Mouse (Mus musculus) MEL (cell line): ENCODE measurements around the gene Golga3. TPM values are rescaled to one million over a fixed set of nuclear protein-coding genes. Genes with fewer than 3 reads are reported as not detected.
A peak's percentile ranks its signal among the peaks of the same experiment; 100 is the strongest.

Experiments
- DNase-seq: peaks from one replicate; pipeline ENCODE4 v3.0.0; 2011; ENCODE audit warnings: low read depth, low spot score
- H3K27ac ChIP-seq: 2 replicates; pipeline ENCODE4 v1.5.1; 2012; ENCODE audit warnings: low read depth, mild to moderate bottlenecking, control low read depth, low read length, moderate library complexity; ENCODE audit not compliant: control insufficient read depth
- H3K27me3 ChIP-seq, 2 experiments: fragments of 150-350 bp in 1 of 2; sonication (generic) in 1 of 2; 2 replicates each; pipeline ENCODE4 v1.6.1; 2012; ENCODE audit warnings: low read length in 2 of 2, mild to moderate bottlenecking in 2 of 2, improper control_type of control experiment in 1 of 2, moderate library complexity in 1 of 2; ENCODE audit not compliant: insufficient read depth in 2 of 2, control insufficient read depth in 1 of 2
- H3K36me3 ChIP-seq, 2 experiments: 2 replicates each; pipeline ENCODE4 v1.6.1; 2012 to 2014; ENCODE audit warnings: low read length in 2 of 2, improper control_type of control experiment in 1 of 2, inconsistent platforms in 1 of 2, mild to moderate bottlenecking in 1 of 2; ENCODE audit not compliant: insufficient read depth in 2 of 2, control insufficient read depth in 1 of 2
- H3K4me1 ChIP-seq, 2 experiments: fragments of 150-350 bp in 1 of 2; sonication (generic) in 1 of 2; 2 replicates each; pipeline ENCODE4 v1.6.1; 2012; ENCODE audit warnings: low read length in 2 of 2, improper control_type of control experiment in 1 of 2, mild to moderate bottlenecking in 1 of 2; ENCODE audit not compliant: insufficient read depth in 2 of 2, control insufficient read depth in 1 of 2
- H3K4me3 ChIP-seq, 2 experiments: fragments of 150-350 bp in 1 of 2; sonication (generic) in 1 of 2; 2 replicates each; pipeline ENCODE4 v1.5.1; 2012; ENCODE audit warnings: low read depth in 2 of 2, low read length in 2 of 2, mild to moderate bottlenecking in 2 of 2, moderate library complexity in 2 of 2, control low read depth in 1 of 2, improper control_type of control experiment in 1 of 2; ENCODE audit not compliant: control insufficient read depth in 1 of 2, insufficient read depth in 1 of 2
- H3K79me2 ChIP-seq: 2 replicates; pipeline ENCODE4 v1.6.1; 2012; ENCODE audit warnings: mild to moderate bottlenecking, low read length, moderate library complexity; ENCODE audit not compliant: control insufficient read depth, poor library complexity, insufficient read depth
- H3K9ac ChIP-seq: 2 replicates; pipeline ENCODE4 v1.6.1; 2012; ENCODE audit warnings: low read depth, mild to moderate bottlenecking, control low read depth, low read length, moderate library complexity; ENCODE audit not compliant: control insufficient read depth, poor library complexity, severe bottlenecking
- H3K9me3 ChIP-seq: fragments of 150-350 bp; sonication (generic); replicated peaks from 2 replicates; pipeline ENCODE4 v1.6.1; 2012; ENCODE audit warnings: mild to moderate bottlenecking, low read length, improper control_type of control experiment, moderate library complexity; ENCODE audit not compliant: insufficient read depth
- BHLHE40 ChIP-seq: IDR thresholded peaks from 2 replicates; pipeline ENCODE4 v1.6.1; 2012; ENCODE audit warnings: low read depth, mild to moderate bottlenecking, inconsistent platforms, low read length, improper control_type of control experiment, borderline replicate concordance
- ELF1 ChIP-seq: IDR thresholded peaks from 2 replicates; pipeline ENCODE4 v1.6.1; 2014; ENCODE audit warnings: low read depth, mild to moderate bottlenecking, inconsistent platforms, low read length, improper control_type of control experiment, moderate library complexity
- GABPA ChIP-seq: IDR thresholded peaks from 2 replicates; pipeline ENCODE4 v1.6.1; 2012; ENCODE audit warnings: low read depth, mild to moderate bottlenecking, inconsistent platforms, low read length, improper control_type of control experiment, moderate library complexity
- HCFC1 ChIP-seq: IDR thresholded peaks from 2 replicates; pipeline ENCODE4 v1.6.1; 2012; ENCODE audit warnings: low read depth, mild to moderate bottlenecking, inconsistent platforms, low read length, improper control_type of control experiment, moderate library complexity
- KAT2A ChIP-seq: conservative IDR thresholded peaks from 2 replicates; pipeline ENCODE4 v1.6.1; 2012; ENCODE audit warnings: low read depth, low read length, improper control_type of control experiment, inconsistent platforms
- MAZ ChIP-seq: IDR thresholded peaks from 2 replicates; pipeline ENCODE4 v1.6.1; 2012; ENCODE audit warnings: low read depth, mild to moderate bottlenecking, inconsistent platforms, low read length, improper control_type of control experiment
- NRF1 ChIP-seq: IDR thresholded peaks from 2 replicates; pipeline ENCODE4 v1.6.1; 2014; ENCODE audit warnings: low read depth, mild to moderate bottlenecking, inconsistent platforms, low read length, improper control_type of control experiment, moderate library complexity; ENCODE audit not compliant: poor library complexity, insufficient read depth, severe bottlenecking
- POLR2A ChIP-seq, 2 experiments: IDR thresholded peaks; 2 replicates each; pipeline ENCODE4 v1.6.1; 2011 to 2012; ENCODE audit warnings: low read length in 2 of 2, mild to moderate bottlenecking in 2 of 2, control low read depth in 1 of 2, improper control_type of control experiment in 1 of 2, low read depth in 1 of 2, moderate library complexity in 1 of 2; ENCODE audit not compliant: control insufficient read depth in 1 of 2, insufficient read depth in 1 of 2, poor library complexity in 1 of 2
- POLR2AphosphoS2 ChIP-seq: IDR thresholded peaks from 2 replicates; pipeline ENCODE4 v1.6.1; 2011; ENCODE audit warnings: low read length, improper control_type of control experiment
- POLR2AphosphoS5 ChIP-seq: IDR thresholded peaks from 2 replicates; pipeline ENCODE4 v1.6.1; 2012; ENCODE audit warnings: low read depth, borderline replicate concordance, mild to moderate bottlenecking, inconsistent platforms, low read length, moderate library complexity, mixed read lengths
- RCOR1 ChIP-seq: IDR thresholded peaks from 2 replicates; pipeline ENCODE4 v1.6.1; 2012; ENCODE audit warnings: low read depth, mild to moderate bottlenecking, inconsistent platforms, low read length, improper control_type of control experiment
- SIN3A ChIP-seq: IDR thresholded peaks from 2 replicates; pipeline ENCODE4 v1.6.1; 2012; ENCODE audit warnings: low read length, improper control_type of control experiment, inconsistent platforms
- TCF12 ChIP-seq: IDR thresholded peaks from 2 replicates; pipeline ENCODE4 v1.6.1; 2014; ENCODE audit warnings: low read depth, mild to moderate bottlenecking, inconsistent platforms, low read length, improper control_type of control experiment, moderate library complexity
- USF2 ChIP-seq, 2 experiments: IDR thresholded peaks; 2 replicates each; pipeline ENCODE4 v1.6.1; 2011 to 2012; ENCODE audit warnings: improper control_type of control experiment in 2 of 2, low read length in 2 of 2, borderline replicate concordance in 1 of 2, inconsistent platforms in 1 of 2, low read depth in 1 of 2, mild to moderate bottlenecking in 1 of 2; ENCODE audit not compliant: insufficient read depth in 1 of 2
- polyA plus RNA-seq, 2 experiments: library from polyadenylated mRNA; stranded (reverse) in 1 of 2; unstranded in 1 of 2; fragments of >175 nt in 1 of 2; fragments of >200 nt in 1 of 2; gene quantifications; 2 replicates each; pipeline versions ENCODE4 v1.2.1 to v1.2.4; 2012; ENCODE audit warnings: low replicate concordance in 2 of 2, low read depth in 1 of 2; ENCODE audit not compliant: insufficient read length in 2 of 2, insufficient read depth in 1 of 2, missing spikeins in 1 of 2
- total RNA-seq: library from RNA; depleted of rRNA; stranded (reverse); fragments of 300-350 nt; gene quantifications from 2 replicates; pipeline ENCODE4 v1.2.3, GENCODE M21; 2012

The Golga3 gene
- total and polyA plus RNA-seq, 3 experiments: 17.4 to 80.3 (median 21.7) TPM

DNA sequence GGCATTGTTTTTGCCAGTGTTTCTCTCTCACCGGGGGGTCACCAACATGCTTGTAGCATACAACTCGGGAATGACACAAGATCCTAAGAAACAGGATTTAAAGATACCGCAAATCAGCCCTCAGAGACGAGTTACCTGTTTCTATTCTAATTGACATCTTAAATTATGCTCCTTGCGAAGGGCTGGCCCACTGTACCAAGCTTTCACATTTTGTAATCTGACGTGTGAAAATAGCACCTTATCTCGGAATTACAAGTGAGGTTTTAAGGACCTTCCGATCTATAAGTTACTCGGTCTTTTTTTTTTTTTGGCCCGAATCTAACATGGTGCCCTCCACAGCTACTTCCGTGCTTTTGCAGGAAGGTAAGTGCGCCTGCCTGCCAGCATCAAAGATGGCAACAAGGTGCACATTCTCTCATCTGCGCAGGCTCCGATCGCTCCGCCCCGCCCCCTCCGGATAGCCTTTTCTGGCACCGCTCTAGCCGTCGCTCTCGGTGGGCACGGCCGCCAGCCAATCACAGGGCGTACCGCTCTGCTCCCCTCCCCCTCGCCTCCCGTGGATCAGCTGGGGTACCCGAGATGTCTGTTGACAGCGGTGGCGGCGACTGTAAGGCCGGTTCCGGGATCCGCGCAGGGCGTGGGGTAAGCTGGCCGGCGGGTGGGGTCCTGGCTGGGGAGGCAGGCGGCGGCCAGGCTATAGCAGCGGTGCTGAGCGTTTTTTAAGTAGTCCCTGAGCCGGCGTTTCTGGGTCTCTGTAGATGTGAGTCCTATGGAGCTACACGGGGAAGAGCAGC is 41.0 kb upstream of the Golga3 start, which contains the start of gene Chfr (continued):
- peak; percentile 81; the same call in 1 of the 2 replicates for TF ChIP-seq KAT2A
- TF ChIP-seq SIN3A: peak; percentile 98
- TF ChIP-seq ELF1: peak; percentile 95
- no peak for TF ChIP-seq USF2 (IDR thresholded peaks at IDR 0.05; ENCODE audit: borderline replicate concordance in 1 of 2, insufficient read depth in 1 of 2, low read depth in 1 of 2, low read length in 2 of 2)
- TF ChIP-seq, all 39 proteins: peak for 20

DNA sequence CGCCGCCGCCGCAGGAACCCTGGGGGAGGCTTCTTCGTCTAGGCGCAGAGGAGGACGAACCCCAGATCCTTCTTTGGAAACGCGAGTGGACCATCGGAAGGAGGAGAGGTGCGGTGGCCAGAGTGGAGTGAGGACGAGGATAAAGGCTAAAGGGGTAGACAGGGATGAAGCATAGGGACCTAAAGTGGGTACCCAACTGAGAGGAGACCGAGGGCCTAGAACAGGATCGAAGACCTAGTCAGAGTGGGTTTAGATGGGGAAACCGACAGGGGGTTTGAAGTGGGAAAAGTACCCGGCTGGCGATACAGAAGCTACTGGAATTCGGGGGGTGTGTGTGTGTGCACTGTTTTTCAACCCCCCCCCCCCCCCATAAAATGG is 40.4 kb upstream of the Golga3 start:
- H3K36me3 ChIP-seq: peaks cover 2 to 44% of the 10 kb centered on the region in 2 experiments; a peak in 2 of 4 replicates
- peaks cover 21% of the 10 kb centered on the region for H3K79me2 ChIP-seq
- TF ChIP-seq GABPA: no peak
- no peak for TF ChIP-seq KAT2A
- no peak for TF ChIP-seq MAZ
- no peak for TF ChIP-seq TCF12
- 0 out of 4 replicates have a peak, but pooled peaks of 1 of the 2 experiments have one; percentile 15 for TF ChIP-seq POLR2A (IDR thresholded peaks at IDR 0.05; ENCODE audit: control insufficient read depth in 1 of 2, insufficient read depth in 1 of 2, low read depth in 1 of 2, low read length in 2 of 2, poor library complexity in 1 of 2)
- no peak for TF ChIP-seq BHLHE40
- H3K27me3 ChIP-seq: no peaks in the 10 kb centered on the region
- H3K27ac ChIP-seq: peak overlapping the region; percentile 33
- peaks cover 26 to 39% of the 10 kb centered on the region in 2 experiments for H3K4me1 ChIP-seq
- peak overlapping the region; percentile 96 to 98 for H3K4me3 ChIP-seq
- peak overlapping the region; percentile 88 for H3K9ac ChIP-seq
- no peaks in the 10 kb centered on the region for H3K9me3 ChIP-seq
- DNase-seq: no peak

DNA sequence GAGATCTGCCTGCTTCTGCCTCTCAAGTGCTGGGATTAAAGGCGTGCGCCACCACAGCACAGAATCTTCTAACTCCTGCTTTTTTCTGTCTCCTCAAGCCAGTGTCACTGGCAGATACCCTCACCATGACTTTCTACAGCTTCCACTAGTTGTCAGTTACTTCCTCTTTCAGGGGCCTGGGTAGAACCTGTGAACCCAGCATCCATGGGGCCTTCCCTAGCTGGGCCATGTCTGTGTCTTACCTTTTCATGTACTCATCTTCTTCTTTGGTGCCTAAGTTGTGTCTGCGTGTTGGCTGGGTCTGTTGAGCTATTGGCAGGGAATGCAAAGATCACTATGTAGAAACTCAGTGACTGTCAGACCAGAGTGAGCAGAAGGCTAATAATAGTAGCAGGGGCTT is 38.7 kb upstream of the Golga3 start:
- TF ChIP-seq NRF1: no peak
- TF ChIP-seq HCFC1: no peak
- TF ChIP-seq RCOR1: no peak
- no peak for TF ChIP-seq KAT2A
- TF ChIP-seq ELF1: no peak
- no peak for TF ChIP-seq POLR2AphosphoS2
- TF ChIP-seq POLR2AphosphoS5: no peak
- TF ChIP-seq, all 39 proteins: peak for 0
- no peak overlapping the region for H3K9ac ChIP-seq

More for the DNA sequence above, 38.7 kb upstream of the Golga3 start:
- Histone ChIP-seq H3K36me3 (peaks cover 7 to 52% of the 10 kb centered on the region in 2 experiments), H3K4me3 (no peak overlapping the region), H3K79me2 (peaks cover 21% of the 10 kb centered on the region), H3K4me1 (peaks cover 37 to 49% of the 10 kb centered on the region in 2 experiments), H3K9me3 (no peaks in the 10 kb centered on the region), H3K27me3 (no peaks in the 10 kb centered on the region), H3K27ac (peak overlapping the region; percentile 23; the same call in 1 of the 2 replicates)
- peak; percentile 62 for DNase-seq
